Mouse (Mus musculus) large intestine, adult 2 months (tissue): ENCODE measurements around the gene Fam126a. TPM values are rescaled to one million over a fixed set of nuclear protein-coding genes. Genes with fewer than 3 reads are reported as not detected.
"Not testable (repeated sequence)": the region's sequence is repeated elsewhere in the genome, so short reads cannot be mapped to it uniquely, and the experiment has no call there.

Experiments used
- DNase-seq: peaks from one replicate; pipeline ENCODE4 v3.0.0-alpha.2; 2012; ENCODE audit warnings: low read depth, low spot score
- WGBS: fragments of 180-500 bp; shearing (Covaris S2); methylation state at CpG from one replicate; pipeline ENCODE4 v1.1.7; 2018; 5-methylcytosine and 5-hydroxymethylcytosine counted together
- polyA plus RNA-seq: library from polyadenylated mRNA; depleted of rRNA; stranded (reverse); fragments of >200 nt; gene quantifications from 2 replicates; pipeline ENCODE4 v1.2.3, GENCODE M21; 2012

Fam126a gene
- polyA plus RNA-seq, 1 experiment, result 2.5 TPM

- DNase-seq, result no peak
- WGBS, result 58% methylated on average over 7 of the region's 7 CpGs
Measured at GRCm38 (mm10) chr5:23919892-23920731, 110.4 kb downstream of the Fam126a start.

- 84% methylated on average over 1 of the region's 1 CpGs for WGBS
- no peak for DNase-seq
Measured at GRCm38 (mm10) chr5:23917301-23917700, 113.2 kb downstream of the Fam126a start.

GRCm38 (mm10) chr5:23911556-23911955 lies 118.9 kb downstream of the Fam126a start:
- WGBS, result 90% methylated on average over 1 of the region's 1 CpGs
- DNase-seq, result no peak

- no peak for DNase-seq
- 94% methylated on average over 3 of the region's 3 CpGs for WGBS
Measured at GRCm38 (mm10) chr5:23909256-23909655, 121.2 kb downstream of the Fam126a start.

- 41% methylated on average over 4 of the region's 4 CpGs for WGBS
- no peak for DNase-seq
Measured at GRCm38 (mm10) chr5:23908486-23909090, 121.9 kb downstream of the Fam126a start.

- WGBS, result 78% methylated on average over 2 of the region's 2 CpGs
- DNase-seq, result no peak
Measured at GRCm38 (mm10) chr5:23902221-23902620, 128.3 kb downstream of the Fam126a start.

- DNase-seq, result no peak
- 52% methylated on average over 4 of the region's 4 CpGs for WGBS
Measured at GRCm38 (mm10) chr5:23900190-23900589, 130.3 kb downstream of the Fam126a start.

- WGBS, result 64% methylated on average over 11 of the region's 11 CpGs
- no peak for DNase-seq
Measured at GRCm38 (mm10) chr5:23893864-23894771, 136.4 kb downstream of the Fam126a start.

- 67% methylated on average over 5 of the region's 5 CpGs for WGBS
- no peak for DNase-seq
Measured at GRCm38 (mm10) chr5:23893156-23893863, 137.2 kb downstream of the Fam126a start.

GRCm38 (mm10) chr5:23890734-23891133 lies 139.8 kb downstream of the Fam126a start:
- DNase-seq, result no peak
- 42% methylated on average over 10 of the region's 10 CpGs for WGBS

GRCm38 (mm10) chr5:23889461-23889860 lies 141.0 kb downstream of the Fam126a start:
- 70% methylated on average over 4 of the region's 4 CpGs for WGBS
- DNase-seq, result no peak

- no peak for DNase-seq
- WGBS, result 72% methylated on average over 3 of the region's 3 CpGs
Measured at GRCm38 (mm10) chr5:23887111-23887510, 143.4 kb downstream of the Fam126a start.

- 34% methylated on average over 5 of the region's 5 CpGs for WGBS
- DNase-seq, result no peak
Measured at GRCm38 (mm10) chr5:23874457-23874856, 156.0 kb downstream of the Fam126a start.

GRCm38 (mm10) chr5:23872586-23872985 lies 157.9 kb downstream of the Fam126a start:
- no peak for DNase-seq
- WGBS, result 80% methylated on average over 6 of the region's 6 CpGs

GRCm38 (mm10) chr5:23871323-23871722 lies 159.2 kb downstream of the Fam126a start:
- WGBS, result 54% methylated on average over 2 of the region's 2 CpGs
- DNase-seq, result not testable (repeated sequence)

GRCm38 (mm10) chr5:23865941-23866340 lies 164.5 kb downstream of the Fam126a start:
- DNase-seq, result no peak
- WGBS, result 88% methylated on average over 5 of the region's 5 CpGs
